Mouse (Mus musculus) cerebellum, adult 2 months (tissue): ENCODE data around the gene Atg4a-ps. TPM values are rescaled to one million over a fixed set of nuclear protein-coding genes. Genes with fewer than 3 reads are reported as not detected.

Source experiments
- DNase-seq, 2 experiments: peaks; one replicate each; pipeline ENCODE4 v3.0.0; 2021
- H3K27ac ChIP-seq: fragments of 200-500 bp; 2 replicates; pipeline ENCODE4 v1.5.1; 2012; ENCODE audit warnings: low read length, control low read depth, inconsistent platforms; ENCODE audit not compliant: insufficient read depth
- H3K27me3 ChIP-seq: fragments of 200-500 bp; 2 replicates; pipeline ENCODE4 v1.6.1; 2012; ENCODE audit warnings: inconsistent platforms, mild to moderate bottlenecking, low read length, moderate library complexity; ENCODE audit not compliant: control insufficient read depth, insufficient read depth
- H3K4me1 ChIP-seq: fragments of 200-500 bp; 2 replicates; pipeline ENCODE4 v1.6.1; 2011; ENCODE audit warnings: low read length; ENCODE audit not compliant: control insufficient read depth, insufficient read depth
- H3K4me3 ChIP-seq: fragments of 200-500 bp; replicated peaks from 2 replicates; pipeline ENCODE3; 2011; ENCODE audit warnings: mild to moderate bottlenecking, low read depth, low read length, control low read depth; ENCODE audit not compliant: insufficient read depth
- CTCF ChIP-seq: fragments of 200-500 bp; IDR thresholded peaks from 2 replicates; pipeline ENCODE4 v1.5.1; 2011; ENCODE audit warnings: low read depth, mild to moderate bottlenecking, control low read depth, low read length, moderate library complexity, borderline replicate concordance; ENCODE audit not compliant: insufficient read depth
- POLR2A ChIP-seq: fragments of 200-500 bp; IDR thresholded peaks from 2 replicates; pipeline ENCODE4 v1.6.1; 2011; ENCODE audit warnings: low read length, control low read depth, borderline replicate concordance; ENCODE audit not compliant: insufficient read depth
- WGBS: fragments of 180-500 bp; shearing (Covaris S2); methylation state at CpG from one replicate; pipeline ENCODE4 v1.1.7; 2018; 5-methylcytosine and 5-hydroxymethylcytosine counted together
- polyA plus RNA-seq: library from polyadenylated mRNA; depleted of rRNA; stranded (reverse); fragments of >200 nt; gene quantifications from 2 replicates; pipeline ENCODE4 v1.2.3, GENCODE M21; 2012

Atg4a-ps gene
- polyA plus RNA-seq, 1 experiment = 0.07 TPM

DNA sequence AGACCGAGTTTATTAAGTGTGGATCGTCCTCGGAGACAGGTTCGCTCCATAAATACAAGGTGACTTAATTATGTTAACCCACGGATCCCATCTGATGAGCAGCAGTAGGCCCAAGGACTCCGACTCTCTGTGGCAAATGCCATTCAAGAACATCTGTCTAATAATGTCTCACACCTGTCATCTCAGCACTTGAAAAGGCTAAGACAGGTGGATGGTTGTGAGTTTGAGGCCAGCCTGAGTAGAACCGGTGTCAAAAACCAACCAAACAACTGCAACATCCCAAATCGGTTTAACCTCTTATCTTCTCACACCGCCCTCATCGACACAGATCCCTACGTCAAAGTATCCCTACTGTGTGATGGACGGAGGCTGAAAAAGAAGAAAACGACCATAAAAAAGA, 20.7 kb downstream of the Atg4a-ps start:
- H3K27me3 ChIP-seq = no peaks in the 10 kb centered on the region
- TF ChIP-seq CTCF = no peak
- TF ChIP-seq POLR2A = no peak
- WGBS = 81% methylated on average over 13 of the region's 13 CpGs
- peaks cover 17% of the 10 kb centered on the region for H3K4me1 ChIP-seq
- H3K27ac ChIP-seq = no peak overlapping the region
- no peak overlapping the region for H3K4me3 ChIP-seq
- no peak for DNase-seq

- DNase-seq = peak; percentile 73 to 84
- WGBS = 14% methylated on average over 5 of the region's 5 CpGs
- H3K4me3 ChIP-seq = no peak overlapping the region
- no peak for TF ChIP-seq CTCF
- TF ChIP-seq POLR2A = no peak
- H3K27ac ChIP-seq = no peak overlapping the region
- no peaks in the 10 kb centered on the region for H3K27me3 ChIP-seq
- peaks cover 17% of the 10 kb centered on the region for H3K4me1 ChIP-seq
These were observed 21.2 kb downstream of the Atg4a-ps start for GRCm38 (mm10) chr3:103624591-103625051.

DNA sequence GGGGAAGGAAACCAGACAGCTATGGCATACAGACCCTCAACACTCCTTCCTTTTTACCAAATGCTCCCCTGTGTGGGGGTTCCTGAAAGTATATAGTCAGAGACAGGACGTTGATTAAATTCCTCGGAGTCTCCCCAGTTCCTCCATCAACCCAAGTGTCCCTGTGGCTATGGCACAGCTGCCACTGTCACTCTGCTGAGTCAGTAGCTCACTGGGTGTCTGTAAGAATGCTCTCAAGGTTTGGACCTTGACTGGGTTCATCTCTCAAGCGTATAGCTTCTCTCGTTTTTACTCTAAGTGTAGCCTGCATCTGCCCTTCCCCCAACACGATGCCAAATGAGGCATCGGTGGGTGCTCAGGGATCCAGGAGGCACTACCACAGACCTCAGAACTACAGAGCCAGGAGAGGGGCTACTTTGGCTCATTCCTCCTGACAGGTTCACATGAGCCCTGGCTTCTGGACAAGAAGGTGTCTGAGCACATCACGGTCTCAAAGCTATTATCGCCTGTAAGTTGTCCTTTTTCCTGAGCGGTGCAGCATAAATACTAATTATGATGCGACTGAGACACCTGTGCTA, 21.9 kb downstream of the Atg4a-ps start:
- H3K4me1 ChIP-seq = peaks cover 17% of the 10 kb centered on the region
- H3K27me3 ChIP-seq = no peaks in the 10 kb centered on the region
- TF ChIP-seq POLR2A (no peak), CTCF (no peak)
- H3K4me3 ChIP-seq = no peak overlapping the region
- H3K27ac ChIP-seq = no peak overlapping the region; the same call in 1 of the 2 replicates
- 13% methylated on average over 10 of the region's 10 CpGs for WGBS
- DNase-seq = peak; percentile 39 to 53

DNA sequence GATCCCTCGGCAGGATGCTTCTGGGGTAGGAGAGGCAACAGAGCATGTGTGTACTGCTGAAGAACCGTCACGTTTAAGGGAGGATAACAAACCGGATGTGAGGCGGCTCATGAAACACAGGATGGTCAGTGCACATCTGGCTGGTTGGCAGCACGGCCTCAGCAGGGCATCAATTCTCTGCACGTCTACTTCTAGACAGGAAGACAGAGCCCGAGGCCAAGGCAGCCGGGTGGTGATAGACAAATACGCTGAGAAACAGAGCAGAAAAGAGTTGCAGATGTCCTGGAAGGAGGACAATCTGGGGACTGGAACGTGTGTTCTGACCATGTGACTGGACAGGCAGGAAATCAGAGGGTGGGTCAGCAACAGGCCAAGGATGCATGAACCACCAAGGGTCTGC, 25.8 kb downstream of the Atg4a-ps start:
- TF ChIP-seq POLR2A (no peak), CTCF (no peak)
- 71% methylated on average over 11 of the region's 11 CpGs for WGBS
- Histone ChIP-seq H3K4me3 (no peak overlapping the region), H3K27me3 (no peaks in the 10 kb centered on the region), H3K27ac (no peak overlapping the region), H3K4me1 (peaks cover 13% of the 10 kb centered on the region)
- DNase-seq = no peak

DNA sequence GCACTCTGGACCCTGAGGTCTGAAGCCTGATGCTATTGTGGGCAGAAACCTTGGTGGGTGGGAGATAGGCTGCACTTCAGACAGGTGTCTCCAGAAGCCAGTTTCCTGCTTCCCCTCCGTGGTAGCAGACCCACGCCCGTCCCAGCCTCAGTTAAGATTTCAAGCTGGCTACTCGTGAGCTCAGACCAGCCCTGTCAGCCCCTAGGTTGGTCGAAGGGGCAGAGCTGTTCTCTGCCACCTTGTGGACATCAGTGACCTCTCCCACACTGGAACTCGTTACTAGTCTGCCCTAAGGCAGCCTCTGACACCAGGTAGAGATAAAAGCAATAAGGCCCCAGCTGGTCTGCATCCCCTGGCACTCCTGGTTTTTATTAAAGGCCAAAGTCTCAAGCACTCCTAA, 28.9 kb downstream of the Atg4a-ps start:
- Histone ChIP-seq H3K4me3 (no peak overlapping the region), H3K27me3 (no peaks in the 10 kb centered on the region), H3K4me1 (no peaks in the 10 kb centered on the region), H3K27ac (no peak overlapping the region)
- no peak for DNase-seq
- TF ChIP-seq CTCF (no peak), POLR2A (no peak)
- WGBS = 79% methylated on average over 6 of the region's 6 CpGs

GRCm38 (mm10) chr3:103615621-103616020, 30.2 kb downstream of the Atg4a-ps start:
- 92% methylated on average over 4 of the region's 4 CpGs for WGBS
- no peak for TF ChIP-seq CTCF
- H3K4me3 ChIP-seq = no peak overlapping the region
- DNase-seq = no peak
- no peaks in the 10 kb centered on the region for H3K27me3 ChIP-seq
- H3K4me1 ChIP-seq = no peaks in the 10 kb centered on the region
- H3K27ac ChIP-seq = no peak overlapping the region

DNA sequence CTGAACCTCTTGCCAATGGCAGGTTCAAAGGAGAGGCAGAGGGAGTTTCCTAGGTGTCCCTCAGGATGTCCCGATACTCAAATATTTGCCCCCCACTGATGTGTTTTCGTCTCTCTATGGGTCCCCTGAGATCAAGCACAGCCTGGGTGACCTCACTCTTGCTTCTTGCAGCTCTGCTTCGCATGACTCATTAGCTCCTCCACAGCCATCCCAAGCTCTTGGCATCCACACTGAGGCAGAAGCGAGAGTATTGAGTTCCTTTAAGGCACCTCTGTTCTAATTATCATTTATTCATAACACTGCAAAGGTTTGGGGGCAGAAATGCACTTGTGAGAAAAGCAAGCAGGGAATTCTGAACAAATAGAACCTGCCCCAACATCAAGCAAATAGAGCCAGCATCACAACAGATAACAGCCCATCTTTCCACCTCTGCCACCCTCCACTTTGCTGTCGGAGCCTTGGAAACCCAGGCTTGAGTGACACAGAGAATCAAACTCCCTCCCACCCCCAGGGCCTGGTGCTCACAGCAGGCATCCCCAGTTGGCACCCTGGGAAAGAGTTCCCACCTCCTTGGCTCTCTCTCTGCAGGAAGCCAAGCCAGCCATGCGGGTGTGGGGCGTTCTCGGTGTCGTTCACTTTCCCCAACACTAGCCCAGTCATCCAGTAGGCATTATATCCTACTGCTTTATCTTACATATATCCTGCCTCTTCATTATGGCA, 33.1 kb downstream of the Atg4a-ps start:
- Histone ChIP-seq H3K4me3 (no peak overlapping the region), H3K27me3 (no peaks in the 10 kb centered on the region), H3K4me1 (no peaks in the 10 kb centered on the region), H3K27ac (no peak overlapping the region)
- no peak for DNase-seq
- no peak for TF ChIP-seq CTCF
- TF ChIP-seq POLR2A = no peak
- whole genome bisulfite sequencing = 83% methylated on average over 9 of the region's 9 CpGs

GRCm38 (mm10) chr3:103610231-103610630, 35.6 kb downstream of the Atg4a-ps start:
- DNase-seq = no peak
- WGBS = 95% methylated on average over 5 of the region's 5 CpGs
- TF ChIP-seq CTCF (no peak), POLR2A (no peak)
- no peak overlapping the region for H3K4me3 ChIP-seq
- H3K27me3 ChIP-seq = no peaks in the 10 kb centered on the region
- H3K4me1 ChIP-seq = peaks cover 13% of the 10 kb centered on the region
- no peak overlapping the region for H3K27ac ChIP-seq
